ENCODE assay signal across 20 mouse cellular contexts in genomic region chr1:192512821-192513220, GRCm38 (mm10).
DNase-seq lines count a peak whose midpoint lies in the region; ATAC-seq and TF ChIP-seq lines count a peak whose summit lies in the region.
"Had no signal": no experiment of that assay in that cellular context is flagged by ENCODE, and none has a peak within 500 bp of the region (broad histone marks: within the 10 kb centered on the region; RNA-seq: fewer than 3 reads in every experiment).

No protein-coding gene starts in this region.

- H3K9ac ChIP-seq in hindbrain, embryonic 14.5 days: no peak overlapping the region
- H3K9ac ChIP-seq: embryonic facial prominence, embryonic 13.5 days; embryonic facial prominence, embryonic 15.5 days; forebrain, embryonic 13.5 days; forebrain, embryonic 15.5 days; forebrain, postnatal 0 days had no signal

- peaks cover 13% of the 10 kb centered on the region for H3K4me1 ChIP-seq in bone marrow macrophage, adult 2 months (ENCODE audit: control insufficient read depth, insufficient read depth, low read length)
- no peaks in the 10 kb centered on the region for H3K4me1 ChIP-seq in hindbrain, embryonic 14.5 days (replicated peaks; ENCODE audit: control insufficient read depth, insufficient read depth, low read length)
- H3K4me1 ChIP-seq: embryonic facial prominence, embryonic 13.5 days; embryonic facial prominence, embryonic 15.5 days; forebrain, embryonic 10.5 days; forebrain, embryonic 13.5 days; forebrain, embryonic 15.5 days had no signal

- peak; percentile 77 for ATAC-seq in granulocyte monocyte progenitor cell, adult 5-6 weeks (replicated peaks; ENCODE audit: poor library complexity, severe bottlenecking)
- ATAC-seq in hindbrain, embryonic 14.5 days (ENCODE audit: low FRiP score): no peak
- ATAC-seq: forebrain, embryonic 13.5 days; forebrain, embryonic 15.5 days; forebrain, postnatal 0 days had no signal

- H3K9me3 ChIP-seq in hindbrain, embryonic 14.5 days (ENCODE audit: control insufficient read depth, low read length): no peaks in the 10 kb centered on the region
- H3K9me3 ChIP-seq: embryonic facial prominence, embryonic 13.5 days; embryonic facial prominence, embryonic 15.5 days; forebrain, embryonic 10.5 days; forebrain, embryonic 13.5 days; forebrain, embryonic 15.5 days had no signal

- peak; percentile 8 for DNase-seq in 416B (ENCODE audit: low read depth)
- no peak for DNase-seq in hindbrain, embryonic 14.5 days (ENCODE audit: low spot score)
- DNase-seq in adrenal gland, postnatal 36 days: no peak
- no peak for DNase-seq in urinary bladder, adult 18-20 months (ENCODE audit: low spot score in 2 of 2)
- DNase-seq: adrenal gland, postnatal 14 days; cerebellum, adult 11-12 months; cerebellum, adult 2 months; cerebellum, adult 9-10 months; cerebellum, postnatal 10 days; embryo, embryonic 11 days; forebrain, postnatal 0 days had no signal

- peak overlapping the region; percentile 45 for H3K27ac ChIP-seq in bone marrow macrophage, adult 2 months (ENCODE audit: insufficient read depth, low read depth, low read length)
- H3K27ac ChIP-seq in hindbrain, embryonic 14.5 days: no peak overlapping the region
- H3K27ac ChIP-seq: embryonic facial prominence, embryonic 13.5 days; embryonic facial prominence, embryonic 15.5 days; forebrain, embryonic 10.5 days; forebrain, embryonic 13.5 days; forebrain, embryonic 15.5 days had no signal

- no peak overlapping the region for H3K4me2 ChIP-seq in myocyte (ENCODE audit: low read depth)
- H3K4me2 ChIP-seq in hindbrain, embryonic 14.5 days (replicated peaks): no peak overlapping the region
- H3K4me2 ChIP-seq: embryonic facial prominence, embryonic 13.5 days; embryonic facial prominence, embryonic 15.5 days; forebrain, embryonic 13.5 days; forebrain, embryonic 15.5 days had no signal

- H3K4me3 ChIP-seq in bone marrow macrophage, adult 2 months (ENCODE audit: insufficient read depth, low read length): no peak overlapping the region
- no peak overlapping the region for H3K4me3 ChIP-seq in myocyte
- H3K4me3 ChIP-seq in hindbrain, embryonic 14.5 days (replicated peaks; ENCODE audit: low read length): no peak overlapping the region
- H3K4me3 ChIP-seq: embryonic facial prominence, embryonic 13.5 days; embryonic facial prominence, embryonic 15.5 days; erythroblast, embryonic 14.5 days; forebrain, embryonic 10.5 days; forebrain, embryonic 13.5 days; forebrain, embryonic 15.5 days had no signal

- no peaks in the 10 kb centered on the region for H3K79me2 ChIP-seq in myocyte (ENCODE audit: control insufficient read depth, insufficient read depth)

- no peaks in the 10 kb centered on the region for H3K27me3 ChIP-seq in myocyte (ENCODE audit: control insufficient read depth, insufficient read depth, insufficient read length)
- H3K27me3 ChIP-seq in hindbrain, embryonic 14.5 days (ENCODE audit: control insufficient read depth, insufficient read depth, low read length): no peaks in the 10 kb centered on the region
- H3K27me3 ChIP-seq: embryonic facial prominence, embryonic 13.5 days; embryonic facial prominence, embryonic 15.5 days; forebrain, embryonic 13.5 days; forebrain, embryonic 15.5 days had no signal

- no peak for TF ChIP-seq CTCF in bone marrow macrophage, adult 2 months (IDR thresholded peaks at IDR 0.05; ENCODE audit: low read depth, low read length)

- no peak for TF ChIP-seq POLR2A in bone marrow macrophage, adult 2 months (IDR thresholded peaks at IDR 0.05; ENCODE audit: borderline replicate concordance, low read depth, low read length)
- no peak for TF ChIP-seq POLR2A in myocyte (IDR thresholded peaks at IDR 0.05; ENCODE audit: insufficient read length, low read depth)

- WGBS in hindbrain, embryonic 14.5 days: 100% methylated on average over 1 of the region's 1 CpGs

- no peak overlapping the region for H3ac ChIP-seq in myocyte (ENCODE audit: control insufficient read depth, insufficient read length)

- no peaks in the 10 kb centered on the region for H3K36me3 ChIP-seq in myocyte (ENCODE audit: control insufficient read depth, insufficient read depth)
- H3K36me3 ChIP-seq in hindbrain, embryonic 14.5 days (replicated peaks; ENCODE audit: control insufficient read depth, insufficient read depth): no peaks in the 10 kb centered on the region
- H3K36me3 ChIP-seq: embryonic facial prominence, embryonic 13.5 days; embryonic facial prominence, embryonic 15.5 days; forebrain, embryonic 10.5 days; forebrain, embryonic 15.5 days had no signal

TF ChIP-seq in myocyte, 11 proteins besides CTCF, POLR2A, EP300 and RAD21:
- TF ChIP-seq CEBPB (IDR thresholded peaks at IDR 0.05; ENCODE audit: insufficient read depth, poor library complexity, severe bottlenecking): peak; percentile 75; the same call in 1 of the 2 replicates
- TF ChIP-seq USF1 (IDR thresholded peaks at IDR 0.05; ENCODE audit: low read depth): no peak
- peak in 1 of 3 experiments; percentile 12 for TF ChIP-seq MYOD1 (IDR thresholded peaks at IDR 0.05; ENCODE audit: control insufficient read depth in 1 of 3, insufficient read length in 2 of 3, low read depth in 2 of 3)
TF ChIP-seq in myocyte: peak in this region for 2.
